Mouse (Mus musculus) intestine, embryonic 14.5 days (tissue): ENCODE data around the gene Rhoj. TPM values are rescaled to one million over a fixed set of nuclear protein-coding genes. Genes with fewer than 3 reads are reported as not detected.
"Not testable (repeated sequence)": the region's sequence is repeated elsewhere in the genome, so short reads cannot be mapped to it uniquely, and the experiment has no call there.

Source experiments
- ATAC-seq: fragments of 200-750 bp; cut with Nextera tagmentation; replicated peaks from 2 replicates; pipeline ENCODE4 v1.8.0; 2017; ENCODE audit warnings: low read depth, moderate number of reproducible peaks, moderate TSS enrichment, moderate library complexity; ENCODE audit not compliant: low FRiP score, low TSS enrichment
- DNase-seq: peaks from one replicate; pipeline ENCODE4 v3.0.0-alpha.2; 2018; ENCODE audit warnings: low spot score
- H3K27ac ChIP-seq: fragments of 300-500 bp; sonication (generic); 2 replicates; pipeline ENCODE4 v1.5.1; 2014; ENCODE audit warnings: low read depth, mild to moderate bottlenecking, control low read depth
- H3K27me3 ChIP-seq: fragments of 300-500 bp; sonication (generic); replicated peaks from 2 replicates; pipeline ENCODE4 v1.6.1; 2014; ENCODE audit warnings: low read length, control low read depth; ENCODE audit not compliant: control insufficient read depth, insufficient read depth
- H3K36me3 ChIP-seq: fragments of 300-500 bp; sonication (generic); 2 replicates; pipeline ENCODE4 v1.6.1; 2014; ENCODE audit warnings: low read length, control low read depth; ENCODE audit not compliant: control insufficient read depth, insufficient read depth
- H3K4me1 ChIP-seq: fragments of 300-500 bp; sonication (generic); replicated peaks from 2 replicates; pipeline ENCODE4 v1.6.1; 2014; ENCODE audit warnings: low read length, control low read depth, mixed read lengths; ENCODE audit not compliant: control insufficient read depth, insufficient read depth
- H3K4me2 ChIP-seq: fragments of 300-500 bp; sonication (generic); 2 replicates; pipeline ENCODE4 v1.6.1; 2014; ENCODE audit warnings: low read length
- H3K4me3 ChIP-seq: fragments of 300-500 bp; sonication (generic); 2 replicates; pipeline ENCODE4 v1.5.1; 2014; ENCODE audit warnings: low read depth, low read length, control low read depth, mixed read lengths
- H3K9ac ChIP-seq: fragments of 300-500 bp; sonication (generic); 2 replicates; pipeline ENCODE4 v1.6.1; 2014; ENCODE audit warnings: mild to moderate bottlenecking, low read length
- H3K9me3 ChIP-seq: fragments of 300-500 bp; sonication (generic); 2 replicates; pipeline ENCODE4 v1.6.1; 2016; ENCODE audit warnings: low read length, control low read depth; ENCODE audit not compliant: control insufficient read depth
- WGBS: fragments of 180-500 bp; shearing (Covaris S2); extraction: QIAGEN DNeasy Blood & Tissue Kit; methylation state at CpG from one replicate; pipeline ENCODE4 v1.1.7; 2014; 5-methylcytosine and 5-hydroxymethylcytosine counted together
- polyA plus RNA-seq: library from polyadenylated mRNA; unstranded; fragments of >200 nt; fragmentation: Nextera tagmentation; extraction: Ambion mirVana; gene quantifications from 2 replicates; pipeline ENCODE4 v1.2.1, GENCODE M21; 2014

Rhoj gene
- polyA plus RNA-seq, 1 experiment from 2014 or later, result 39.5 TPM

DNA sequence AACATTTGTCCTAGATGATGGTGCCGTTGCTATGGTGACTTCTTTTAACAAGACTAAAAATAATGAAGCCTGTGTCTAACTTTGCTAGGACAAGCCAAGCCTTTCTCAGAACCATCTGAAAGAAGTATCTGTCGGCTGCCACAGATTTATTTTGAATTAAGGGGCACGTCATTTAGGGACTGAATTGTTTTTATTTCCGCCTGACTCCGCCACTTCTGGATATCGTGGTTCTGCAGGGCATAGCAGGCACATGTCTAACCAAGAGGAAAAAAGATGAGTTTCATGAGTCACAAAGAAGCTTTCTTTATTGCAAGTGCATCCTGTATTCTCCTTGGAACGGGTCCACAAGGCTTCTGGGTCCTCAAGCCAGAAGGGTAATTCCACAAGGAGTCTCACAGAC lies 116.2 kb downstream of the Rhoj start:
- ATAC-seq (no peak), DNase-seq (no peak)
- no peak overlapping the region for H3K27ac ChIP-seq
- no peaks in the 10 kb centered on the region for H3K36me3 ChIP-seq
- 69% methylated on average over 7 of the region's 7 CpGs for WGBS
- no peak overlapping the region for H3K4me2 ChIP-seq
- H3K9ac ChIP-seq, result no peak overlapping the region
- no peaks in the 10 kb centered on the region for H3K4me1 ChIP-seq
- H3K27me3 ChIP-seq, result no peaks in the 10 kb centered on the region
- no peak overlapping the region for H3K4me3 ChIP-seq
- H3K9me3 ChIP-seq, result no peaks in the 10 kb centered on the region

DNA sequence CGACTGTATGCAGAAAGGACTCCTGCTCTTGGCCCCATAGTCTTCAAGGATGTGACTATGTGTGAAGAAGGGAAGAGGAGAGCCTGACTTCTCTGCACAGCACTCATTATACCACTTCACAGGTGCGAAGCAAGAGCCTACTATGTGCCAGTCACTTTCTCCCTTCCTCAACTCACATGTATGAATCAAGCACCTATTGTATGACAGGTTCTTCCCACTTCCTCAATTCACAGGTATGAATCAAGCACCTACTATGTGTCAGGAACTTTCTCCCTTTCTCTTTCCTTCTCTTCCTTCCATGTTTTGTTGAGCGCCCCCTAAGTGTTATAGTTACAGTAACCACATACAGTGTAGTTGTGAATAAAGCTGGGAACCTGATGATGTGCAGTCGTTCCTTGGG lies 116.7 kb downstream of the Rhoj start:
- WGBS, result 82% methylated on average over 4 of the region's 4 CpGs
- DNase-seq (no peak), ATAC-seq (no peak)
- Histone ChIP-seq H3K9me3 (no peaks in the 10 kb centered on the region), H3K4me3 (no peak overlapping the region), H3K9ac (no peak overlapping the region), H3K4me1 (no peaks in the 10 kb centered on the region), H3K27ac (no peak overlapping the region), H3K36me3 (no peaks in the 10 kb centered on the region), H3K4me2 (no peak overlapping the region), H3K27me3 (no peaks in the 10 kb centered on the region)

DNA sequence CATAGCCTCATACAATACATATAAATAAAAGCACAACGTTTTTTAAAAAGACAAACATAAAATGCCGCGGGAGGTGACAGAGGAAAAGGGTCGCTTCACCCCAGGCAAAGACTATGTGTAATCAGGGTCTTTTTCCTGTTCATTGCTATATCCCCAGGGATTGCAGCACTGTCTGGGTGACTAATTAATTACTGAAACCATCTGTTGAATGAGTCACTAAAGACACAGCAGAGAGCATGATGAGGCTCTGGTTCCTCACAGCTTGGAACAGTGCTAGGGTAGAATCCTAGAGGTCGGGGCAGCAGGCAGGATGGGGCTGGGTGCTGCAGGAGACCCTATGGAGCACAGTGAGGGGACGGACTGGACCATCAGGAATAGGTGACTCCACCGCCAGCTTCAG lies 117.8 kb downstream of the Rhoj start:
- ATAC-seq (no peak), DNase-seq (no peak)
- no peak overlapping the region for H3K9ac ChIP-seq
- H3K9me3 ChIP-seq, result no peaks in the 10 kb centered on the region
- no peak overlapping the region for H3K4me3 ChIP-seq
- no peaks in the 10 kb centered on the region for H3K36me3 ChIP-seq
- no peak overlapping the region for H3K27ac ChIP-seq
- H3K27me3 ChIP-seq, result no peaks in the 10 kb centered on the region
- 88% methylated on average over 7 of the region's 7 CpGs for WGBS
- no peaks in the 10 kb centered on the region for H3K4me1 ChIP-seq
- no peak overlapping the region for H3K4me2 ChIP-seq

DNA sequence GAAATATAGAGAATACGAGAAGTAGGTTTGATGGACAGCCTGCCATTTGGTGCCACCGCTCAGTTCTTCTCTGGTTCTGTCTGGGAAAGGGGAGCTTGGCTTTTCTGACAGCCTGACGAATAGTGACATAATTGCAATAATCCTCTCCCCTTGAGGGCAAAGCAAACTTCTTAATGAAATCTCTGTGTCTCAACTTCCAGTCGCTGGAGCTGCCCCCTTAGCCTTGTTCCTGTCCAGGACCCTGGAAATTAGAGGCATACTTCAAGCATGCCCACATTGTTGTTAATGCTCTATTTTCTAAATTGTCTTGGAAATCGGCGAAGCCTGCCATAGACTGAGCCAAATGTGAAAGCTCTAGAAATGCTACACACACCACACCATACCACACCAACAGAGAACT lies 120.6 kb downstream of the Rhoj start:
- ATAC-seq (no peak), DNase-seq (no peak)
- no peak overlapping the region for H3K4me2 ChIP-seq
- H3K27ac ChIP-seq, result no peak overlapping the region
- H3K27me3 ChIP-seq, result no peaks in the 10 kb centered on the region
- H3K36me3 ChIP-seq, result no peaks in the 10 kb centered on the region
- H3K4me3 ChIP-seq, result no peak overlapping the region
- H3K4me1 ChIP-seq, result no peaks in the 10 kb centered on the region
- no peak overlapping the region for H3K9ac ChIP-seq
- WGBS, result 85% methylated on average over 6 of the region's 6 CpGs
- no peaks in the 10 kb centered on the region for H3K9me3 ChIP-seq

DNA sequence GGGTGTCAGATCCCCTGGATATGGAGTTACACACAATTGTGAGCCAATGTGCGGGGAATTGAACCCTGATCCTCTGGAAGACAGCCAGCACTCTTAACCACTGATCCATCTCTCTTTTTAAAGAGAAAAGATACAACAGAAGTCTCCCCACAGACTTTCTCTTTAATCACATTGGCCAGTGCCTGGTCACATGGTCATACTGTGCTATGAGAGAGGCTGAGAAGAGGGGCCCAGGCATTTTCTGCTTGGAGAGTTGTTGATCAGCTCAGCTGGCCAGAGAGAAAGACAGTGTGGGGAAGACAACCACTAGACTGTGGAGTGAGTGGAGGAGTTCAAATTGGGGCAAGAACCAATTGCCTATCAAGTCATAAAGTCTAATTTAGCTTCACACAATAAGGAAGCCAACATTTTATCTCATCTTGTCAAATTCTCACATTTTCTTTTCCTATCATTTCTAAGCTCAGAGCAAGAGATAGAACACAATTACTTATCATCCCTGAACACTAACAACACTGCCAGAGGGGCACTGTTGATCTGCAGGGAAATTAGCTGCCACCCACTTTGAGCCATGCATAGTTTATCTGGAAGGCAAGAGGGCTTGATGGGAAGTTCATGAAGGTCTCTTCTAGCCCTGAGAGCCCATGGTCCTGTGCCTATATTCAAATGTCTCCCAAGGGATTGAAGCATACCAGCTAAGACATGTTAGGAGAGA lies 121.7 kb downstream of the Rhoj start:
- no peak for DNase-seq
- no peak for ATAC-seq
- Histone ChIP-seq H3K27me3 (no peaks in the 10 kb centered on the region), H3K4me2 (no peak overlapping the region), H3K4me3 (no peak overlapping the region), H3K9me3 (no peaks in the 10 kb centered on the region), H3K27ac (no peak overlapping the region), H3K36me3 (no peaks in the 10 kb centered on the region), H3K9ac (no peak overlapping the region), H3K4me1 (no peaks in the 10 kb centered on the region)
- WGBS, result 77% methylated on average over 1 of the region's 1 CpGs

DNA sequence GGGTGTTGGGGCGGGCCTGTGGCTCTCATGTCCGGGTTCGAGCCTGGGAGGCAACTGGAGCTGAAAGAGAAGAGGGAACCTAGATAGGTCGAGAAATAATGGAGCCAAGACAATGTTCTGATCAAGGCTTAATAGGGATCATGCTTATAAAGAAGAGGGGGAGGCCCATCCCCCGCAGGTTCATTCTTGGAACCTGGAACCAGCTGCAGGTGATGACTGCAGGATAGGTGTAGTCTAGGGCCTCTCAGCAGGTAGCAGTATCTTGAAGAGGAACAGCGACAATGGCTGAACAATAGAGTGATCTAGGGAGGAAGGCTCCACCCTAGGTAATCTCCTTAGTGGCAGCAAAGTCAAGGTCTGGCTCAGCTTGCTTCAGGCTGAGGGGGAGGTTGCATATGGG lies 124.3 kb downstream of the Rhoj start:
- not testable (repeated sequence) for H3K27ac ChIP-seq, H3K4me3 ChIP-seq, H3K4me2 ChIP-seq, H3K4me1 ChIP-seq, DNase-seq, H3K9ac ChIP-seq, ATAC-seq, H3K9me3 ChIP-seq, H3K36me3 ChIP-seq, H3K27me3 ChIP-seq
- 79% methylated on average over 6 of the region's 6 CpGs for WGBS

DNA sequence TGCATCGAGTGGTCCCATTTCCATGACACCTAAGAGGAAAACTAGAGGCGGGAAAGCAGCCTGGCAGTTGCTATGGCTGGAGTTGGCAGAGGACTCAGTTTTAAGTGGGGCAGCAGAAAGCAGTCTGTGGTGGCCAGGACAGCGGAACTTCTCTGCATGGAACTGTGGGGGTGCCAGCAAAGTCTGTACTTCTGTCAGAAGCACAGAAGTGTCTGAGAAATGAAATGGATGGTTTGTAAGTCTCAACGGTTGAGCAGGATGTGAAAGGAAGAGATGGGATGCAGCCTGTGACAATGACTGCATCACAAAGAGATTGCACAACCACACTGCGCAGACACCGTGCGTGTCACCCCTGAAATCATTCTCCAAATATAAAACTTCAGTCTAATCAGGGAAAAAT lies 138.1 kb downstream of the Rhoj start:
- Histone ChIP-seq H3K27me3 (no peaks in the 10 kb centered on the region), H3K4me3 (no peak overlapping the region), H3K27ac (no peak overlapping the region), H3K4me2 (no peak overlapping the region), H3K9me3 (no peaks in the 10 kb centered on the region), H3K4me1 (no peaks in the 10 kb centered on the region), H3K36me3 (peaks cover 9% of the 10 kb centered on the region), H3K9ac (no peak overlapping the region)
- ATAC-seq, result no peak
- WGBS, result 87% methylated on average over 7 of the region's 7 CpGs
- no peak for DNase-seq

DNA sequence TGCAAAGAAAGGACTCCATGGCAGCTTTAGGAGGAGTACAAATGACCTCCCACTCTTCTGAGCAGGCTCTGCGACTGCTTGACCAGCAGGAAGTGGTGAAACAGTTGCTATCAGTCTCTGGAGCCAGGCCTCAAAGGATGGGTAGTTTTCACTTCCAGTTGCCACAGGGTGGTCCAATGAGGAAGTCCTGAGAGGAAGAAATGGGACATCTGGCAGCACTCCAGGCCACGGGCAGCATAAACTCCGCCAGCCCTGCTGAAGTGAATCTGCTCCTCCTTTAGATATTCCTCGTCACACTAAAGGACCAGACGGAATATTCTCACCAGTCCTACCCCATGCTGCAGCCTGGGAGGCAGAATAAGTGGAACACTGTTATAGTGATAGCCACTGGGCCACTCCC lies 140.8 kb downstream of the Rhoj start:
- Histone ChIP-seq H3K4me2 (no peak overlapping the region), H3K9me3 (no peaks in the 10 kb centered on the region), H3K27me3 (no peaks in the 10 kb centered on the region), H3K4me1 (no peaks in the 10 kb centered on the region), H3K27ac (no peak overlapping the region), H3K4me3 (no peak overlapping the region), H3K9ac (no peak overlapping the region), H3K36me3 (peaks cover 35% of the 10 kb centered on the region)
- DNase-seq (no peak), ATAC-seq (no peak)
- 62% methylated on average over 5 of the region's 5 CpGs for WGBS

DNA sequence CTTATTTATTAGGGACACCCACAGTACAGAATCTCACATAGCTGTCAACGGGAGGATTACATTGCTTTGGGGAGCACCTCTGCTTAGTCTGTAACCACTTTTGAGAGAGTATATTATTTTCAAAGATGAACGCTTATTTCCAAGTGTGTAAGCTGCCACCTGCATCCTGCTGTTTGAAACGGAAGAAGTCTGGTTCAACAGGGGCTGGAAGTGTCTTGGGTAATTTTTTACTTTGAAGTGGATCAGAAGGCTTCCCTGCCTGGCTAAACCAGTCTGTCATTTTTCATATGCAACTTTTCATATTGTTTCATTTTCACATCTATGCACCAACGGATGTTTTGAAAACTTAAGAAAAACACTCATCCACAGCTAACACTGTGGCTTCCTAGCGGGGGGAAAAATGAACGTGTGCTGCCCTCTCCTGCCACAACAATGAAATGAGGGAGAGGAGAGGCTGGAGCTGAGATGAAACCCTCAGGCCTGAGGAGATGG lies 141.4 kb downstream of the Rhoj start:
- DNase-seq (no peak), ATAC-seq (no peak)
- WGBS, result 49% methylated on average over 6 of the region's 6 CpGs

More for the DNA sequence above, 141.4 kb downstream of the Rhoj start:
- H3K9me3 ChIP-seq, result no peaks in the 10 kb centered on the region
- H3K9ac ChIP-seq, result no peak overlapping the region
- peaks cover 36% of the 10 kb centered on the region for H3K36me3 ChIP-seq
- H3K4me1 ChIP-seq, result no peaks in the 10 kb centered on the region
- no peak overlapping the region for H3K4me3 ChIP-seq
- H3K27ac ChIP-seq, result no peak overlapping the region
- H3K4me2 ChIP-seq, result no peak overlapping the region
- H3K27me3 ChIP-seq, result no peaks in the 10 kb centered on the region
